Mouse (Mus musculus) heart, adult 2 months (tissue): ENCODE results near the gene Ctdsp2.

Source experiments
- CTCF ChIP-seq: fragments of 200-600 bp; IDR thresholded peaks from 2 replicates; pipeline ENCODE4 v1.8.1; 2022; ENCODE audit warnings: antibody characterized with exemption, mild to moderate bottlenecking, moderate library complexity
- EP300 ChIP-seq: fragments of 200-500 bp; IDR thresholded peaks from 2 replicates; pipeline ENCODE4 v1.6.1; 2011; ENCODE audit warnings: low read depth, low read length, control low read depth; ENCODE audit not compliant: insufficient read depth
- POLR2A ChIP-seq: fragments of 200-500 bp; IDR thresholded peaks from 2 replicates; pipeline ENCODE4 v1.6.1; 2011; ENCODE audit warnings: mild to moderate bottlenecking, low read depth, low read length, control low read depth; ENCODE audit not compliant: insufficient read depth

GRCm38 (mm10) chr10:127033301-127033741 is 54.8 kb downstream of the Ctdsp2 start:
- no peak for TF ChIP-seq CTCF
- TF ChIP-seq POLR2A: no peak
- TF ChIP-seq EP300: no peak
